Mouse (Mus musculus) retina, adult 2 months (tissue): ENCODE data around the gene Borcs5.

Experiments
- DNase-seq: peaks from one replicate; pipeline ENCODE4 v3.0.0-alpha.2; 2012; ENCODE audit warnings: low read depth, low spot score

The Borcs5 gene

DNA sequence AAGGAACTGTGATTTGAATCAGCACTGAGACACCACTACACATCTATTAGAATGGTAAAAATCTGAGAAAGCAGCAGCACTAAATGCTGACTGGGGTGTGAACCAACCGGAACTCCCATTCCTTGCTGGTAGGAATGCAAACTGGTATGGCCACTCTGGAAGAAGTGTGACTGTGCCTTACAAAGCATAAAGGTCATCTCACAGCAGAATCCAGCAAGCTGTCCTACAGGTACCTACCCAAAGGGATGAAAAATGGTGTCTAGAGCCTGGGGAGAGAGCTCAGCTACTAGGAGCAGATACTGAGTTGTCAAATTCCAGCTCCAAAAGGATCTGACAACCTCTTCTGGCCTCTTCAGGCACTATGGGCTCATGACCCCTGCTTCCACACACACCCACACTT lies 12.7 kb upstream of the Borcs5 start:
- no peak for DNase-seq

DNA sequence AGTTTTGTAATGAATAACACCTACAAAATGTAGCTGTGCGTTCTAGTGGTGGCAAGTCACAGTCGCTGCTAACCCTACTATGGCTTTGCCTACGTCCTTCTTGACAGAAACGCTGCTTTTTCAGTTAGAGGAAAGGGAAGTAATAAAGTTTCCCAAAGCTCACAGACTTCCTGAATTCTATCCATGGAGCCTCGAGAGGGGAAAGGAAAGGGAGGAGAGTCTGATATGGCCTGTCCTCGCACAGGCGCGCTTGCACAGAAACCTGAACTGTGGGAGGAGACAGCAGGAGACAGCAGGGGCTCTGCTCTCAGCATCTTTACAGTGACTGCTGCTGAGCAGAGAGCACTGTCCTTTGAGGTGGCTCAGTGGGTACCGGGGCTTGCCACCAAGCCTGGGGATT lies 8.9 kb upstream of the Borcs5 start:
- DNase-seq = no peak

DNA sequence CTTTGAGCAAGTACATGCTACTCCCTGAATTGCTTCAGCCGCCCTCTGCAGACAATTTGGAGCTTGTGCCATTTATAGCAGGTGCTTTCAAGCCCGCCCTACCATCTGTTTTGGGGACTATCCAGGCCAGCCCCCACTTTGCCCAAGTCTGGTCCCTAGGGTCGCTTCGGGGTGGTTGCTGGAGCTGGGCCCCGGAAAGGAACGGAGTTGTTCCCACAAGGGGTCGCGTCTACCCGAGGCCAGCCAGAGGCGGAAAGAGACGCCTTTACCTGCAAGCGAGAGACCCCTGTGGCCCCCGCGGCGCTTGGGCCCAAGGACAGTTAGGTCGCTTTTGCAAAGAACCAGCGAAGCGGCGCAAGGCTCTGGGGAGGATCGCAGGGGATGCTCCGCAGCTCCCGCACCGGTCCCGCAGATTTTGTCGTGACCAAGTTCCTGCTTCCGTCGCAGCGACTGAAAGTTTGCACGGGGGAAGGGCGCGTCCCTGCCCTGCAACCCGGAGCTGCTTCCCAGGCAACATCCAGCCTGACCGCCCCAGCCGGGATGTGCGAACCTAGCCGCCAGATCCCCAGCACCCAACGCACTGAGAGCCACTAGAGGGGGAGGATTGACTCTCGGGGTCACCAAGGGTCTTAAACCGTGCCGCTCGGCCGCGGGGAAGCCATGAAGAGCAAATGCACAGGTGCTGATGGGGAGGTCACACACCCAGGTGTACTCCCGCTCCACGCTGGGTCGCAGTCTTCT lies 7.2 kb upstream of the Borcs5 start, which contains the start of gene Mansc1:
Gene Mansc1, minus strand, starts transcription at position 542 of the 741 bp plus-strand sequence.
- DNase-seq = no peak

DNA sequence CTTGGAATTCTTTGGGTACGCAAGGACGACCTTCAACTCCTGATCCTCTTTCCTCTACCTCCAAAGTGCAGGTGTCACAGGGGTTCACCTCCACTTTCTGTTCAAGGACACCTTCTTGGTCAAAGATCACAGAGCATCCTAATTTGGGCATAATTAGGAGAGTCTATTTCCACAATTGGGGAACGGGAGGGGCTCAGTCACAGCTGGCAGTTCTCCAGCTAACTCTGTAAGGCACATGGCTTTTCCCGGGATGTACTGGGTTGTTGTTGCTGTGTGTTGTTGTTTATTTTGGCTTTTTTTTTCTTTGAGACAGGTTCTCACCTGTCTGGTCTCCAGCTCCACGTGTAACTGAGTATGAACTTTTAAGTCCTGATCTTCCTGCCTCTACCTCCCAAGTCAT lies 6.6 kb upstream of the Borcs5 start:
- no peak for DNase-seq

DNA sequence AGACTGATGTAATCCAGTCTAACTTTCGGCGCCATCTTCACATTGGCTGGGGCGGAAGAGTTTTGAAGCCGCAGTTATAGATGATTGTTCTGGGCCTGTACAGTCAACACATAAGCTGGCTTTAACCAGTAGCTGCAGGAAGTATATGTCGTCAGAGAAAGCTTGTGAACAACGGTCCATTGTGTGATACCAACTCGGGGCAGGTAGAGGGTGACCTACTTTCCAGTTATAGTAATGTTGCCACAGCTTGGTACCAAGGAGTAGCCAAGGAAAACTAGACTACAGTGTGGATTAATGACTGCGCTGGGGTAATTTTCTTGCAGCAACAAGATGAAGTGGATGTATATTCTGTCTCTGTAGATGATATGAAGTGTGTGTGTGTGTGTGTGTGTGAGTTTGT lies 5.8 kb upstream of the Borcs5 start:
- no peak for DNase-seq

DNA sequence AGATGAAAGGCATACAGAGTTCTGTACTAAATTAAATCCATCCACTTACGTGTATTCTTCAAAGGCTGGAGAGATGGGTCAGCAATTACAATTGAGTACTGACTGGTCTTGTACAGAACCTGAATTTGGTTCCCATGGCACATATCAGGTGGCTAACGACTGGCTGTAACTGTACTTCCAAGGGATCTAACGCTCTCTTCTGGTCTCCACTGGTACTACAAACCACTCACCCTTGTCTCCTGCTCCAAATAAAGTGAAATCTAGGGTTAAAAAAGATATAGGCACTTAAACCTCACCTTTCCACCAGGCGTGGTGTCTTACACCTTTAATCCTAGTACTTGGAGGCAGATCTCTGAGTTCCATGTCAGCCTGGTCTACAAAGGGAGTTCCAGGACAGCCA lies 2.8 kb upstream of the Borcs5 start:
- DNase-seq = no peak

DNA sequence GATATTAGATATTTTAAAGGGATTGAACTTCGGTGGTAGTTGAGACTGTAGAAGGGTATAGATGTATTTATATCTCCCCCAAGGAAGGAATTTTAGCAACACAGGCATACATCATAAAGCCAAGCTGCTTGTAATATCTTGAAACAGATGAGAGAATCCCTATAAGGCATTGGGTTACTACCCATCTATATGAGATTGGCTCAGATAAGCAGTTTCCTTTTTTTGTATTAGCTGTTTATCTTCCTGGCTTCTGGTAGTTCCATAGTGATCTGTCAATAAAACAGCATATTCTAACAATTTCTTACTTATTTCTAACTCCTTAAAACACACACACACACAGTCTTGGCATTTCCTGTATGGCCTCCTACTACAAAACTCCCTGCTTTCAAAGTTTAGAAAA lies 590 bp downstream of the Borcs5 start:
- no peak for DNase-seq

DNA sequence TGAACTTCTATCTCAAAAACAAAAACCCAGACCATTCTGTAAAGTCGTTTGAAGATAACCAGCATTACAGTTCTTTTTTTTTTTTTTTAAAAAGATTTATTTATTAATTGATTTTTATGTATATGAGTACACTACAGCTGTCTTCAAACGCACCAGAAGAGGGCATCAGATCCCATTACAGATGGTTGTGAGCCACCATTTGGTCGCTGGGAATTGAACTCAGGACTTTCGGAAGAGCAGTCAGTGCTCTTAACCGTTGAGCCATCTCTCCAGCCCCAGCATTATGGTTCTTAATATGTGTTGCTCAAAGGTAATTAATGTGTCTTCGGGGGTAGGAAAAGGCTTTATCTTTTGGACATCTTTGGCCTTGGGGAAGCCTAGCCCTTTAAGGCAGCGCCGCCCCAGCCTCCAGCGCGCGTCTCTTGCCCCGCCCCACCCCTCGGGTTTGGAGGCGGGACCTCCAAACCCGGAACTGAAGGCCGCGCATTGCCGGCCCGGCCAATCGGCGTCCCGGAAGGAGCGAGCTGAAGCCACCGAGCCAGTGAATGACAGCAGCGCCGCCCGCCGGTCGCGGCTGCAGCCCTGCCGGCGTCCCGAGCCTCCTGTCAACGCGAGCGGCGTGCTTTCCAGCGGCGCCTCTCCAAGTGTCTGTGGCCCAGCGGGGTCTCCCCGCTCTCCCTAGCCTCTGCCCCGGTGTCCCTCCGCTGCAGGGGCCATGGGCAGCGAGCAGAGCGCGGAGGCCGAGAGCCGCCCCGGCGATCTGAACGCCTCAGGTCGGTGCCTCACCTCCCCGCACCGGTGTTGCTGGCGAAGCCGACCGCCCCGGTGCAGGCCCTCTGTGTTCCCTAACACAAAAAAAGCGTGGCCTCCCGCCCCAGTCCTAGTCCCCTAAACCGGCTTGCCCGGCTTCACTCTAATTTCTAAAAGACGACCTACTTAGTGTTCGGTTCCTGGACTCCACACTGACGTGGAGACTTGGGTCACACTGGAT lies 1.5 kb downstream of the Borcs5 start:
- peak; percentile 86 for DNase-seq

DNA sequence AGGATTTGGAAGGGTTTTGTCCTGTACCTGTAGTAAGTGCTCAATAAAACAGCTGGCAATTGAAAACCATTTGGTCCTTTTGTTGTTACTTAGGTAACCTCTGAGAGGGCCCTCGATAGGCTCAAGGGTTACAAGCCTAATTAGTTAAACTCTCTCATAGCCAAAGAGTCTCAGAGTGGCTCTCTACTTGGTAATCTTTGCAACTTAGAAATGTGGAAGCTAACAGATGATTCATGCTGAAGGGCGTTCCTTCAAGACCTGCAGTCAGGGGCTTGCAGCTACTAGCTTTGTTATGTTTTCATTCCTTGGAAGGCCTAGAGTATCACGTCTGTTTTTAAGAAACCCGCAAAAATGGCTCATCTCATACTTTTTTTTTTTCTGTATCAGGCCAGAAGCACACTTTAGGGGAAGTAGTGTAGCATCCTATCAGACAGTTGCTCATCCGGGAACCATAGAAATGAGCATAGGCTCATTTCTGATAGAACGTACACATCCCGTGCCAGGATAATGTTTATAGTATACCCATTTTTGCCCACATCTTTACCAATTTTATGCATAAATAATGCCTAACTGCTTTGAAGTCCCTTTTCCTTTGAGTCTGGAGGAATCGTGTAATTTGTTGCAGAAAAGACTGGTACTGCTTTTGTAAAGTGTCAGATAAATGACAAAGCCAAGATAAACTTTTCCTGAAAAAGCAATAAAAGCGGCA lies 2.6 kb downstream of the Borcs5 start:
- no peak for DNase-seq

DNA sequence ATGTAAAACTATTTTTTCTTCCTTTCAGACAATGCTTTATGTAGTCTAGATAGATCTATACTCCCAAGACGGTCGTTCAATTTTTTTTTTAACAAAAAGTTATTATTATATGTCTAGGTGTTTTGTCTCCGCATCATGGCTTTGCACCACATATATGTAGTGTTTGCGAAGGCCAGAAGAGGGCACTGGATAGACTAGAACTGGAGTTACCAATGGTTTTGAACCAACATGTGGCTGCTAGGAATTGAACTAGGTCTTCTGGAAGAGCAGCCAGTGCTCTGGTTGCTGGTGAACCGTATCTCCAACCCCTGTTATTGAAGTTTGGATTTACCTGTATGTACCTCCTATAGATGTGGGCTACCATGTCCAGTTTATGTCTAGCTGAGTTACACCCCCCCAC lies 4.0 kb downstream of the Borcs5 start:
- no peak for DNase-seq

DNA sequence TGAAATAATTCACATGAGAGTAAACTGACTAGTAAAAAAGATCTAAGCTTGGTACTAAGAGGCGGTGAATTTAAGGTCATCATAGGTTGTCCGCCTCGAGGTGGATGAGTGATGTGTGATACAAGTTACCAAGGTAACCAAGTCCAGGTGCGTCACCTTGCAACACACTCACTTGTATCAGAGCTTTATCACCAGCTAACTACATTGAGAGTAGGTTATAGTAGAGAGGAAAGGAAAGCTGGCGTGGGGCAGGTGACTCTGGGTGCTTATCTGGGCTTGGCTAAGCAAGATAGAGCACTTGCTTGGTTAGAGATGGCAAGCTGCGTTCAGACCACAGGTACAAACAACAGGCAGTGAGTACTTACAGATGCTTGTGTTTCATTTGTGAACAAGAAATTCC lies 7.5 kb downstream of the Borcs5 start:
- DNase-seq = no peak

DNA sequence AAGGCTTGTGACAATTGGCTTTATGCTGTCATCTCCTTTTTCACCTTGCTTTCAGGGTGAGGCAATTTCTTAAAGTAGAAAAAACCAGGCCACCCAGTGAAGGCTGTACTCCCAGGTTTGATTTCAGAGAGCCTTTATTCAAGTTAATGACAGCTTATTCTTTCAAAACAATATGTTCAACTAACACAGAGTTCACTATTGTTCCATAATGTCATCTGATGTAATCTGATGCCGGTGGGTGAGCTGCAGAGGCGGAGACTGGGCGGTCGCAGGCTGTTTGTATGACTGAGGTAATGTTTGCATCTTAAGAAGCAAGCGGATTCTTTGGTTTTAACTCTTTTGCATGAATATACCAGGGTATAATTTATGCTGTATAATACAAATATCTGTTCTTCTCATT lies 8.3 kb downstream of the Borcs5 start:
- DNase-seq = no peak

DNA sequence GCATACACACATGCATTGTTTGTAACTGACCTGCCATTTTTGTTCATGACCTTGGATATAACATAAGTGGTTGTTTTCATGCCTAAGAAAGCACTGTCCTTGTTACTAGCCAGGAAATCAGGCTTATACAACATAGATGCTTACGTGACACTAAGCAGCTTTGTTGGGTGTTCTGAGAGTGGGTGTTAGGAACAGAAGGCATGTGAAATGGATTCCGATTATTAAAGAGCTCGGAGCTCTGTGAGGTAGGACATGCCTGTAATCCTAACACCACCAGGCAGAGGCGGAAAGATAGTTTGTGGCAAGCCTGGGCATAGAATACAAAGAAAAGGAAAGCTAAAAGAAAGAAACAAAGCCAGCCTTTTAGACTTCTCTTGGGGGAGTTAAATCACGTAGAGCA lies 9.0 kb downstream of the Borcs5 start:
- peak; percentile 74 for DNase-seq

DNA sequence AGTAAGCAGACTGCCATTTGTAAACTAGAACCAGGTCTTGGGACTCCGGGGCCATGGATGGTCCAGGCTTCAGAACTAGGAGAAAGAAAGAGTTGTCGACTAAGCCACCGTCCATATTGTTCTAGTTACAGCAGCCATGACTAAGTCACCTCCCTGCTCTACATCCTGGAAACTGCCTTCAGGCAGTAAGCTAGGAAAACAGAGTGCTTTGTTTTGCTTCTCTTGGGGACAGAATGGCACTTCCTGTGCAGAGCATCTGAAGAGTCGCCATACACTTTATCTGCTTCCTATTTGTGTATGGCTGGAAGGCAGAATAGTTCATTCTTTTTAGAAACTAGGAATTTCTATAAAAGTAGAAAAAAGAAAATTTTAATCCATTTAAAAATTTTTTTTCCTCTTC lies 17.2 kb downstream of the Borcs5 start:
- no peak for DNase-seq

DNA sequence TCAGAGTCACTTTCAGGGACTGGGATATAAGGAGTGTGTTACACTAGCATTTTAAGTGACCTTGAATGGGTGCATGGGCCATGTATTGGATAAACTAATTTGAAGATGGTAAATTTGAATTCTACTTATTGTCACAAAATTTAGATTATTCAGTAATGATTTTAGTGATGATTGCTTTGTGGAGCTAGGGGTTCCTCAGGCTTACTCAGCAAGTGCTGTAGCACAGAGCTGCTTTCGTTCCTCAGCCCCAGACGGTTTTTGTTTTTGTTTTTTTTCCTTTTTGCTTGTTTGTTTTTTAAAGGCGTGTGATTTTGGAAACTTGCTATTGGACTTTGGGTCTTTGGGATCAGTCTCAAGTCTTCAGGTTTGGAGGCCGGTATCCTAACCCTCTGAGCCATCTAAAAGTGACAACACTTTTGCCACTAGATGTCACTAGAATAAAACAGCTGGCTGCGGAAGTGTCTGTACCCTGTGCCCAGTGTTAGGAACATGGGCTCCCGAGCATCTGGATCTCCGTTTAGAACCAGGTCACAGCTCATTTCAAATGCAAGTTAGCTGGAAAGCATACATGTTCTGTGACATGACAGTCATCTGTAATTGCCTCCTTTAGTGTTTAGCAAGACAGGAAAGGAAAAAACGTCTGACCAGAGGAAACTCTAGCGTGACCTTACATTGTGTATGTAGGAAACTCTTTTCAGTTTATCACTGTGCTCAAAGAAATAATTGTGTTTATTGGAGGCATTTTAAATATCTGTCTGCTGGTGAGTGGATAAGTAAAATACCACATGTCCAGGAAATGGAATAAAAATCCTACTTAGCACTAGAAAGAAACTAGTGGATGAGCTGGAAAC lies 20.0 kb downstream of the Borcs5 start:
- DNase-seq = peak; percentile 59

DNA sequence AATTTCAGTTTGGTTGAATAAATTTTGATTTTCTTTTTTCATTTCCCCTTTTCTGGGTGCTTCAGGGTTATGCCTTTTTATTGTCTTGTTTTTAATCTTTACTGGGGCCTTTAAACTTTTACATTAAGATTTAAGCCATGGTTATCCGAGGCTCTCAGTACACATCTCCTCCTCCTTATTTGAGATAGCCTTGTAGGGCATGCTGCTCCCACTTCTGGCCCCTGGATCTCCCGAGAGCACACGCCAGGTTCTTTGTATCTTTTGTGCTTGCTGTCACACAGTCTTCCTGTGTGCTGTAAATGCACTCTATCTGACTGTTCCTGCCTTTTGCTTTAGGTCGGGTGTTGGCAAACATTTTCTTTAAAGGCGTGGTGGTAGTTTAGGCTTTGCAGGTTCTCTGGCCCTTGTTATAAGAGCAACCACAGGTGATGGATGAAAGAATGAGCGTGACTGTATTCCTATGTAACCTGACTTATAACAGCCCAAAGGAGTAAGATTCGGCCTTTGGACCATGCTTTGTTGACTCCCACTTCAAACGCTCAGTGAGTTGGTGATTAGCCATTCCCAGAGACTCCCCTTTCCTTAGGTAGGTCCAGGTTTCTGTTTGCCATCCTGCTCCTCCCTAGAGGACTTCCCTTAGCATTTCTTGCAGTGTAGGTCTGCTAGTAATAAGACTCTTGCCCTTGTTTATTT lies 21.6 kb downstream of the Borcs5 start:
- DNase-seq = no peak

DNA sequence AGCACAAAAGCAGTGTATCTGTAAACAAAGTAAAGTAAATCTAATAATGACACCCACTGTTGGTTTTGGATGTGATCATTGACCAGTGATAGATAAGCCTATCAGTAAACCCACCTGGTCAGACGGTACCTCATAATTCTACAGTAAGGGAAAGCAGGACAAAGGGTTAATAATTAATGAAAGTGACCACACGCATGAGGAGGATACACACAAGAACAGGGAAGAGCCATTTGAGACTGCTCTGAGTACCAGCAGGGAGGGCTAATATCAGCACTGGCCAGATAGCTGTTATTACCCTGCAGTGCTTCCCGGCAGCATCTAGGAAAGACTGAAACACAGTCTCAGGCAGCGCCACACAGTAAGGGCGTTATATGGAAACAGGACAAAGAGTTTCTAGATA lies 25.3 kb downstream of the Borcs5 start:
- DNase-seq = no peak

DNA sequence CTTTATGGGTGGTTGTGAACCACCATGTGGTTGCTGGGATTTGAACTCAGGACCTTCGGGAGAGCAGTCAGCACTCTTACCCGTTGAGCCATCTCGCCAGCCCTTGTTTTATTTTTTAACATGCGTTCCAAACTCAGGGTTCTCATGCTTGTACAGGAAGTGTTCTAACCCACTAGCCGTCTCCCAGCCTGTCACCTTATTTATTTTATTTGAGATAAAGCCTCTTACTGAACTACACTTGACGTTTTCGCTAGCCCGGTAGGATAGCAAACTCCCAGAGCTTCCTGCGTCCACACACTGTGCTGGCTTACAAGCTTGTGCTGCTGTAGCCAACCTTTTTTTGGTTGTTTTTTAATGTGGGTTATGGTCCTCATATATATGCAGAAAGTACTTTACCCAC lies 26.5 kb downstream of the Borcs5 start:
- no peak for DNase-seq

DNA sequence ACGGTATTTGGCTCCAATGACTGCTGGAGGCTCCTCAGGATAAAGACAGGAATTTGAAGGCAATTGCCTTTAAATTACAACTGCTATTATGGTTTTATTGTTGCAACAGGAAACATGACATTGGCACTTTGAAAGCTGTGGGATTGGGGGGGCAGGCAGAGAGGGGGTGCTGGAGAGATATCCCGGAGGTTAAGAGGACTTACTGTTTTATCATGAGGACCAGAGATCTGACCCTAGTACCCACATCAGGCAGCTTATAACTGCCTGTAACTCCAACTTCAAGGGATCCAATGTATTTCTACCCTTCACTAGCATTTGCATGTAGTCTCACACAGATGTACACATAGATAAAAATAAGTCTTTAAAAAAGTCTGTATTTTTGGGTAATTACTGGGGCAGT lies 29.2 kb downstream of the Borcs5 start:
- no peak for DNase-seq

DNA sequence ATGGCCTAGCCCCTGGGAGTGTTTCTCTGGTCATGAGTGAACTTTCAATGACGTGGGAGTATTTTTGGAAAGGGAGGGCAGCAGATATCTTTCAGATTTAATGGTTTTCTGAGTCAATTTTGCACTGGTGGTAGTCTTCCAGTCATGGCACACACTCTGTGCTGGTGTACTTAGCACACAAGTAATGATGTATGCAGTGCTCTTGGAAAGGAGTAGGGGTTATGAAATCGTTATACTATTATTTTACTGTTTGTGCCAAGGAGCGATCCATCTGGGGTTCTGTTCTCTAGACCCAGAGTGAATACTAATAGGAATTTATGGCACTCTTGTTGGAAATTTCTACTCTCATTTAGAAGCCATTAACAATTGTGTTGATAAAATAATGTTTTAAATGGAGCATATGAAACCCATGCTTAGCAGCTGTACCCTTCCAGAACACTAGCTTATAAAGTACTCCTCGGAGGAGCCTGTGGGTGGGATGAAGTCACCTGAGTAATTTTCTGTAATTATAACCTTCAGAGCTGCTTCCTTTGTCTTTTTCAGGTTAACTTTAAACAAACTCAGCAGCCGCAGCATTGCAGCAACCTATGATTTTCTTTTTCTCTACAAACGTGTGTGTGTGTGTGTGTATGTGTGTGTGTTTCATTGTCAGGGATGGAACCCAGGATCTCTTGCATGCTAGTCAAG lies 30.0 kb downstream of the Borcs5 start:
- DNase-seq = no peak
